Mouse (Mus musculus) CH12.LX (cell line): Measurements from ENCODE around the gene Olfr676. TPM values are rescaled to one million over a fixed set of nuclear protein-coding genes. Genes with fewer than 3 reads are reported as not detected.

Experiments
- DNase-seq: peaks from one replicate; pipeline ENCODE4 v3.0.0-alpha.2; 2013; ENCODE audit errors: extremely low read depth
- H3K27ac ChIP-seq: 2 replicates; pipeline ENCODE4 v1.5.1; 2012; ENCODE audit warnings: low read depth, mild to moderate bottlenecking, control low read depth, moderate library complexity; ENCODE audit not compliant: insufficient read depth
- H3K27me3 ChIP-seq: replicated peaks from 2 replicates; pipeline ENCODE3; 2012; ENCODE audit warnings: inconsistent platforms
- H3K36me3 ChIP-seq, 2 experiments: replicated peaks in 1 of 2; 2 replicates each; pipeline versions ENCODE3 to v1.6.1; 2012; ENCODE audit warnings: inconsistent platforms in 1 of 2, low read length in 1 of 2, mild to moderate bottlenecking in 1 of 2, mixed read lengths in 1 of 2, moderate library complexity in 1 of 2; ENCODE audit not compliant: control insufficient read depth in 1 of 2, insufficient read depth in 1 of 2
- H3K4me1 ChIP-seq, 2 experiments: 2 replicates each; pipeline ENCODE4 v1.6.1; 2012; ENCODE audit warnings: inconsistent platforms in 1 of 2, moderate library complexity in 1 of 2; ENCODE audit not compliant: insufficient read depth in 2 of 2, control insufficient read depth in 1 of 2
- H3K4me2 ChIP-seq: 2 replicates; pipeline ENCODE4 v1.6.1; 2012; ENCODE audit warnings: low read depth, mild to moderate bottlenecking, control low read depth; ENCODE audit not compliant: poor library complexity, insufficient read depth, severe bottlenecking
- H3K4me3 ChIP-seq, 3 experiments: fragments of 150-350 bp in 1 of 3; sonication (generic) in 1 of 3; replicated peaks in 1 of 3; 2 replicates each; pipeline versions ENCODE3 to v1.5.1; 2011 to 2012; ENCODE audit warnings: low read depth in 2 of 3, low read length in 2 of 3, mild to moderate bottlenecking in 2 of 3, moderate library complexity in 2 of 3, control low read depth in 1 of 3, improper control_type of control experiment in 1 of 3, inconsistent platforms in 1 of 3, mixed read lengths in 1 of 3; ENCODE audit not compliant: poor library complexity in 1 of 3
- H3K79me2 ChIP-seq: replicated peaks from 2 replicates; pipeline ENCODE4 v1.6.1; 2012; ENCODE audit warnings: mild to moderate bottlenecking, moderate library complexity; ENCODE audit not compliant: control insufficient read depth, poor library complexity, insufficient read depth, severe bottlenecking; ENCODE audit errors: extremely low read depth
- H3K9ac ChIP-seq: 2 replicates; pipeline ENCODE4 v1.6.1; 2012; ENCODE audit warnings: low read depth, mild to moderate bottlenecking, control low read depth, moderate library complexity; ENCODE audit not compliant: insufficient read depth
- H3K9me3 ChIP-seq: replicated peaks from 2 replicates; pipeline ENCODE3; 2012; ENCODE audit warnings: low read length, inconsistent platforms, mixed read lengths
- CHD1 ChIP-seq: IDR thresholded peaks from 2 replicates; pipeline ENCODE4 v1.6.1; 2012; ENCODE audit warnings: low read depth, low read length, improper control_type of control experiment, inconsistent platforms
- CTCF ChIP-seq, 2 experiments: IDR thresholded peaks in 1 of 2; conservative IDR thresholded peaks in 1 of 2; 2 replicates each; pipeline ENCODE4 v1.5.1; 2011 to 2012; ENCODE audit warnings: low read depth in 2 of 2, low read length in 2 of 2, improper control_type of control experiment in 1 of 2, inconsistent platforms in 1 of 2, mild to moderate bottlenecking in 1 of 2, moderate library complexity in 1 of 2
- E2F4 ChIP-seq: IDR thresholded peaks from 2 replicates; pipeline ENCODE4 v1.6.1; 2011; ENCODE audit warnings: low read depth, low read length, improper control_type of control experiment; ENCODE audit not compliant: insufficient replicate concordance
- ELF1 ChIP-seq: IDR thresholded peaks from 2 replicates; pipeline ENCODE4 v1.6.1; 2014; ENCODE audit warnings: low read depth, mild to moderate bottlenecking, inconsistent platforms, low read length, improper control_type of control experiment
- EP300 ChIP-seq: IDR thresholded peaks from 2 replicates; pipeline ENCODE4 v1.6.1; 2011; ENCODE audit warnings: low read length, improper control_type of control experiment
- ETS1 ChIP-seq: conservative IDR thresholded peaks from 2 replicates; pipeline ENCODE4 v1.6.1; 2012; ENCODE audit warnings: low read depth, mild to moderate bottlenecking, inconsistent platforms, low read length, improper control_type of control experiment, moderate library complexity
- GABPA ChIP-seq: IDR thresholded peaks from 2 replicates; pipeline ENCODE4 v1.6.1; 2012; ENCODE audit warnings: low read depth, low read length, improper control_type of control experiment, inconsistent platforms; ENCODE audit not compliant: insufficient replicate concordance
- HCFC1 ChIP-seq: IDR thresholded peaks from 2 replicates; pipeline ENCODE4 v1.6.1; 2012; ENCODE audit warnings: low read depth, mild to moderate bottlenecking, inconsistent platforms, low read length, improper control_type of control experiment
- IRF4 ChIP-seq: IDR thresholded peaks from 2 replicates; pipeline ENCODE4 v1.6.1; 2014; ENCODE audit warnings: low read depth, mild to moderate bottlenecking, inconsistent platforms, low read length, improper control_type of control experiment
- JUND ChIP-seq: conservative IDR thresholded peaks from 2 replicates; pipeline ENCODE4 v1.6.1; 2011; ENCODE audit warnings: low read depth, low read length, improper control_type of control experiment
- MAX ChIP-seq: IDR thresholded peaks from 2 replicates; pipeline ENCODE4 v1.6.1; 2011; ENCODE audit warnings: low read length, improper control_type of control experiment
- MAZ ChIP-seq: IDR thresholded peaks from 2 replicates; pipeline ENCODE4 v1.6.1; 2012; ENCODE audit warnings: low read depth, mild to moderate bottlenecking, inconsistent platforms, low read length, improper control_type of control experiment, moderate library complexity
- MXI1 ChIP-seq: IDR thresholded peaks from 2 replicates; pipeline ENCODE4 v1.6.1; 2011; ENCODE audit warnings: mild to moderate bottlenecking, low read depth, low read length, improper control_type of control experiment
- NELFE ChIP-seq: IDR thresholded peaks from 2 replicates; pipeline ENCODE4 v1.6.1; 2011; ENCODE audit warnings: low read depth, low read length, improper control_type of control experiment
- NRF1 ChIP-seq: IDR thresholded peaks from 2 replicates; pipeline ENCODE4 v1.6.1; 2014; ENCODE audit warnings: low read depth, mild to moderate bottlenecking, inconsistent platforms, low read length, improper control_type of control experiment, moderate library complexity
- TBP ChIP-seq: conservative IDR thresholded peaks from 2 replicates; pipeline ENCODE4 v1.6.1; 2011; ENCODE audit warnings: low read depth, low read length, improper control_type of control experiment
- TCF12 ChIP-seq: IDR thresholded peaks from 2 replicates; pipeline ENCODE4 v1.6.1; 2014; ENCODE audit warnings: low read depth, mild to moderate bottlenecking, inconsistent platforms, low read length, improper control_type of control experiment
- UBTF ChIP-seq: IDR thresholded peaks from 2 replicates; pipeline ENCODE4 v1.6.1; 2012; ENCODE audit warnings: low read depth, mild to moderate bottlenecking, inconsistent platforms, low read length, improper control_type of control experiment, moderate library complexity
- USF1 ChIP-seq: IDR thresholded peaks from 2 replicates; pipeline ENCODE4 v1.6.1; 2014; ENCODE audit warnings: low read depth, mild to moderate bottlenecking, inconsistent platforms, low read length, improper control_type of control experiment
- USF2 ChIP-seq: conservative IDR thresholded peaks from 2 replicates; pipeline ENCODE4 v1.6.1; 2011; ENCODE audit warnings: low read depth, low read length, improper control_type of control experiment
- ZC3H11A ChIP-seq: IDR thresholded peaks from 2 replicates; pipeline ENCODE4 v1.6.1; 2012; ENCODE audit warnings: low read depth, mild to moderate bottlenecking, inconsistent platforms, low read length, improper control_type of control experiment
- dilution Hi-C: fragments of 300-500 bp; cut with MboI; formaldehyde crosslinking; loops from 2 replicates; pipeline ENCODE4 v1.14.3; 2020; ENCODE audit warnings: low sequenced_read_pairs; ENCODE audit not compliant: extremely low pct_unique_long_range_greater_than_20kb, extremely low pct_ligation_motif_present
- in situ Hi-C: fragments of 300-500 bp; cut with MboI; formaldehyde crosslinking; loops from 3 replicates; pipeline ENCODE4 v1.14.3; 2019; ENCODE audit warnings: low sequenced_read_pairs, low pct_ligation_motif_present, low pct_unique_long_range_greater_than_20kb, mixed read lengths
- polyA plus RNA-seq: library from polyadenylated mRNA; unstranded; fragments of >175 nt; gene quantifications from 2 replicates; pipeline ENCODE4 v1.2.1, GENCODE M21; 2012; ENCODE audit warnings: low read depth; ENCODE audit not compliant: insufficient read length
- total RNA-seq, 2 experiments: library from RNA; depleted of rRNA; stranded (reverse); fragments of 300-350 nt in 1 of 2; fragments of >200 nt in 1 of 2; gene quantifications; 2 replicates each; pipeline ENCODE4 v1.2.3; 2012 to 2014

Olfr676 gene
- total RNA-seq (2012; rRNA removed) (not detected in 2 replicates), total RNA-seq (2014; rRNA removed) (not detected in 2 replicates), polyA plus RNA-seq (not detected in 2 replicates)

- H3K27ac ChIP-seq = no peak within 1 kb of the TSS
- in situ Hi-C loops = no loop called here
- H3K27me3 ChIP-seq = no peaks in the 10 kb centered on the region
- H3K9ac ChIP-seq = no peak within 1 kb of the TSS
- H3K4me2 ChIP-seq = no peak within 1 kb of the TSS
- no peak within 1 kb of the TSS for H3K4me3 ChIP-seq
- H3K79me2 ChIP-seq = no peaks in the 10 kb centered on the region
- no peaks in the 10 kb centered on the region for H3K9me3 ChIP-seq
- dilution Hi-C loops = no loop called here
- TF ChIP-seq JUND (no peak), CHD1 (no peak), MXI1 (no peak), ETS1 (no peak), HCFC1 (no peak), USF2 (no peak), ZC3H11A (no peak), MAZ (no peak), CTCF (conservative IDR thresholded peaks at IDR 0.05 in 1 of 2, IDR thresholded peaks at IDR 0.05 in 1 of 2; ENCODE audit: low read depth in 2 of 2, low read length in 2 of 2) (no peak), UBTF (no peak), NELFE (no peak), USF1 (no peak), TBP (no peak), MAX (no peak), GABPA (no peak), NRF1 (no peak), E2F4 (no peak), EP300 (no peak), IRF4 (no peak), TCF12 (no peak)
- H3K36me3 ChIP-seq = no peaks in the 10 kb centered on the region
- no peak for DNase-seq
- H3K4me1 ChIP-seq = no peaks in the 10 kb centered on the region
These were observed at the start of gene Olfr676 for GRCm38 (mm10) chr7:105032398-105032797. TSS of gene Olfr676 (plus strand) at chr7:105032698.

DNA sequence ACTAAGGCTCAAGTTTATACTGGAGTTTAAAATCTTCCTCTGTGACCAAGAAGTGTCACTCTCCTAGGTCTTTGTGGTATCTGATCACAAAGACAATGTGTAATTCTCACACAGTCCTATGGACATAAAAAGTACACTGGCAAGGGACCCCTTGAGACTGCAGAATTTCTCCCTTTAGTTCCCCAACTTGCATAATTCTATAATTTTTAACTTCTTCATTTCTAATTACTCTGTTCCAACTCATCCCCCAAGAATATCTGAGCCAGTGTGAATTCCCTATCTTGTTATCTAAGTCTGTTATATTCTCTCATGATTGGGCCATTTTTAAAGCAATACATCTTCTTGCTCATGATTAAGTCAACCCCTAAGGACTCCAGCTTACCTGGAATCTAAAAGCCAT is 30.6 kb upstream of the Olfr676 start, which contains the start of gene Olfr672:
TSS of gene Olfr672 (minus strand) at position 101 of the 400 bp plus-strand sequence.
- no peaks in the 10 kb centered on the region for H3K9me3 ChIP-seq
- TF ChIP-seq NRF1 (no peak), TCF12 (no peak), MAX (no peak), CHD1 (no peak), E2F4 (no peak), ELF1 (no peak), NELFE (no peak), UBTF (no peak), MAZ (no peak), JUND (no peak)
- no peaks in the 10 kb centered on the region for H3K36me3 ChIP-seq
- DNase-seq = no peak
- H3K4me3 ChIP-seq = no peak within 1 kb of the TSS
- no peaks in the 10 kb centered on the region for H3K4me1 ChIP-seq
- H3K4me2 ChIP-seq = no peak within 1 kb of the TSS
- no peak within 1 kb of the TSS for H3K27ac ChIP-seq
- dilution Hi-C loops (no loop called here), in situ Hi-C loops (no loop called here)
- no peak within 1 kb of the TSS for H3K9ac ChIP-seq
- H3K79me2 ChIP-seq = no peaks in the 10 kb centered on the region
- H3K27me3 ChIP-seq = no peaks in the 10 kb centered on the region
